Mouse (Mus musculus) ES-E14 (cell line): ENCODE measurements around the gene Ccdc28b.

Experiments used
- CHD2 ChIP-seq: IDR thresholded peaks from 2 replicates; pipeline ENCODE4 v1.6.1; 2014; ENCODE audit warnings: mild to moderate bottlenecking, low read depth, low read length, inconsistent platforms
- MAFK ChIP-seq: IDR thresholded peaks from 2 replicates; pipeline ENCODE4 v1.6.1; 2014; ENCODE audit warnings: mild to moderate bottlenecking, low read depth, low read length, inconsistent platforms; ENCODE audit not compliant: insufficient read depth

DNA sequence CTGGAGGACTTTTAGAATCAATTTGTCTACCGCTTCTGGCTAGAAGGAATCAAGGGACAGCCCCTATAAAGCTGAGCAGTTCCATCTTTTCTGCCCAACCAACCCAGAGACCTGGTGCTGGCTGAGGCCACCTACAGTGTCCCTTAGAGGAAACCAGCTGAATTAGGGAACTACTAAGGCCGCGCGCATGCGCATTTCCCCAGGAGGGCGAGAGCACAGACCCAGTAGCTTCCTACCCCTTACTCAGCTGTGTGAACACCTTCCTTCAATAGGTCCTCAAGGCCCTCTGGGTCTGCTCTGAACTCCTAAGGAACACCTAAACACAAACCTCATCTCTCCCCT is 1.3 kb upstream of the Ccdc28b start:
- TF ChIP-seq CHD2 (no peak), MAFK (no peak)
